Mouse (Mus musculus) CD4-positive, CD25-positive, alpha-beta regulatory T cell, adult 2 months (primary cell): ENCODE measurements at regions not wholly inside any gene's neighbourhood (a gene's known extent, or its start where the extent isn't known, plus 50 kb on each side); places are given as distances from the start of the nearest gene placed in this dataset.

Experiments
- DNase-seq: peaks from one replicate; pipeline ENCODE4 v3.0.0-alpha.2; 2012; ENCODE audit warnings: low read depth, low spot score

- no peak for DNase-seq
Observed at GRCm38 (mm10) chr3:148167556-148167955, 822.8 kb downstream of the Adgrl2 start.

GRCm38 (mm10) chr3:148159059-148159458, 831.3 kb downstream of the Adgrl2 start:
- DNase-seq, result no peak

GRCm38 (mm10) chr3:148158533-148158932, 831.8 kb downstream of the Adgrl2 start:
- DNase-seq, result no peak

- DNase-seq, result no peak
Observed at GRCm38 (mm10) chr3:148143776-148144175, 846.6 kb downstream of the Adgrl2 start.

DNA sequence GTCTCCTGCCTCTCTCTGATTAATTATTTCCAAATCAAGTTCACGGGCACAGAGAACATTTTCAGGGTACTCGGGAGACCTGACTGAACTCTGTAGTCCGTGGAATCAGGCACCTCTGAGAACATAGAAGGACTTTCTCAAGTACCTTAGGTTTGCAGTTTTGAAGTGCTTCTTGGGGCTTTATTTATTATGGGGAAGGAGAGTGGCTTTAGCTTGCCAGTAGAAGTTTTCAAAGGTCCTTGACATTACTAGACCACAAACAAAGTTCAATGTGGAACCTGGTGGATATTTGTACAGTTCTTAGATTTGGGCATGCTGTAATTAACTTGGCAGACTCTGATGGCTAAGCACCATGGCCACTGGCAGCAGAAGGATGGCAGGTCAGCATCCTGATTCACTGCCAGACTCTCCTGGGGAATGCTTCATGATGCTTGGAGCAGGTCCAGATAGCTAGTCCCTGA, 853.5 kb downstream of the Adgrl2 start:
- DNase-seq, result no peak

DNA sequence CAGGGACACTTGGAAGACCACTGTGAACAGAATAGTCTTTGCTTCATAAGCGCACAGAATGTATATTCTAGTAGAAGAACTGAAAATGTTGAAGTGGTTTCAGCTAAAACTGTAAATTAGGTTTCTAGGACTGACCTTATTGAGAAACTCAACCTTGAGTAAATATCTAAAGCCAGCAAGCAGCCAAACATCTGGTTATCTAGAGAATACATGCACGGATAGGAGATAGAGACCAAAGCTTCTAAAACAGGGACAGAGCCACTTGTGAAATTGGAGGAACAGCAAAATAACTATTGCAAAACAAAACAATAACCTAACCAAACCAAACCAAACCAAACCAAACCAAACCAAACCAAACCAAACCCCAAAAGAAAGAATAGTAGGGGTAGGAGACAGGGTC, 855.7 kb downstream of the Adgrl2 start:
- no peak for DNase-seq

- DNase-seq, result no peak
Observed at GRCm38 (mm10) chr3:148115576-148115975, 874.8 kb downstream of the Adgrl2 start.

DNA sequence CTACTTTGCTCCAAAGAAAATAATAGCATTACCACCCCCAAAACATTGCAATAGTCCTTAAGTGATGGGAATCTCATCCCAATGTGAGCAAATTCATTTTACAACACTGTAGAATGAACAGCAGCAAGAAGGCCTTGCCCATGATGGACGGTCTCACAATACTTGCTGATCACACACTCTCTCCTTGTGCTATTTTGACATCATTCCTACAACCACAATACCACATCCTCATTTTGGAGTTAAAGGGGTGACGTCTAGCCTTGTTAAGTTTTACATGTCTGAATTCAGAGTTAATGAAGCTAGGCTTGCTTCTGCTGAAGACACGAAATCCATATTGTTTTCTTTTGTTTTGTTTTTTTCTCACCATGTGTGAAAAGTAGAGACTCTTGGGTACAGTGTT, 878.2 kb downstream of the Adgrl2 start:
- DNase-seq, result no peak

GRCm38 (mm10) chr3:148107031-148107430, 883.3 kb downstream of the Adgrl2 start:
- no peak for DNase-seq

GRCm38 (mm10) chr3:148093930-148094329, 896.4 kb downstream of the Adgrl2 start:
- DNase-seq, result no peak

GRCm38 (mm10) chr3:148075841-148076240, 914.5 kb downstream of the Adgrl2 start:
- no peak for DNase-seq

GRCm38 (mm10) chr3:148066701-148067100, 923.7 kb downstream of the Adgrl2 start:
- no peak for DNase-seq

DNA sequence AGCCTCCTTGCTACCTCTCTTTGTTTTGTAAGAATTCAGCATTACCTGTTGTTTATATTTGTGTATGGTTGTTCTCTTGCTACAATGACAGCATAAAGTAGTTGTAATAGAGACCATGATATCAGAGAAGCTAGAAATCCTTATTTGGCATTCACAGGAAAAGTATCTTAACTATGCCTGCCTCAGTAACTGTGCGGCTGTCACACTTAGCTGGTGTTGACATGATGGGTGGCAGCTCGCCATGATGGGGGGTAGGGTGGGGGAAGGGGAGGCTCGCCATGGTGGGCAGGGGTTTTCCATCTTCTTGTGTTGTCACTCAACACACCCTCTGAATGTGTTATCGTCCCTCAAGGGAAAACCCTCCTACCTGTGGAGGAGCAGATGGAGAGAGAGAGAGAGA, 934.3 kb downstream of the Adgrl2 start:
- no peak for DNase-seq

GRCm38 (mm10) chr3:148052516-148052915, 937.8 kb downstream of the Adgrl2 start:
- no peak for DNase-seq

DNA sequence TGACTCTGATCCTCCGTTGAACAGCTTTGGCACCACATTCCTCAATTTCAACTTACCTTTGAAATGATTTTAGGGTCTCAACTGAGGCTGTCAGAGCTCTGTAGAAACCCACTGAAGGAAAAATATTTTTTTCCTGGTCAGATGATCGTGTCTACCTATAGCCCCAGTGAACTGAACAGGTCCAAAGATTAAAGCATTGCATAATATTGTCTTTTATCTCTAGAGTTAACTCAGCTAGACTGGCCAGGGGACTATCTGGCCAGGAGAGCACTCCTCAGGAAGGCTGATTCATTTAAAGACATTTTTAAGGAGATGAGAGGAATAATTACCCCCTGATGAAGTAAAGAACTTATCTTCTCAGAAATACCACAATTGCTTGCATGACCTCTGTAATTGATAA, 942.1 kb downstream of the Adgrl2 start:
- no peak for DNase-seq

- no peak for DNase-seq
Observed at GRCm38 (mm10) chr3:148032532-148032931, 957.8 kb downstream of the Adgrl2 start.

- DNase-seq, result no peak
Observed at GRCm38 (mm10) chr3:148005831-148006230, 984.5 kb downstream of the Adgrl2 start.

DNA sequence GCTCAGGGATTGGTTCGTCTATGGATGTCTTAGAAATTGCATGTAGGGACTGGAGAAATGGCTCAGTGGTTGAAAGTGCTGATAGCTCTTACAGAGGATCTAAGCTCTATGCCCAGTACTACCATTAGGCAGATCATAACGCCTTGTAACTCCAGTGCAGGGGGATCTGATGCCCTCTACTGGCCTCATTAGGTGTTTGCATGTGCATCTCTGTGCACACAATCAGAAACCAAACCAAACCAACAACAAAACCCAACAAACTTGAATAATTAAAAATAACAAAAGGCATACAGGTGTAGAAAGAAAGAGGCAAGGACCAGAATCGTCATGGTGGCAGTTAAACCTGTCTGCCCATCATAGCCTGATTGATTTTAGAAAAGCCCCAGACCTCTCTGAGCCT, 986.3 kb downstream of the Adgrl2 start:
- DNase-seq, result no peak

DNA sequence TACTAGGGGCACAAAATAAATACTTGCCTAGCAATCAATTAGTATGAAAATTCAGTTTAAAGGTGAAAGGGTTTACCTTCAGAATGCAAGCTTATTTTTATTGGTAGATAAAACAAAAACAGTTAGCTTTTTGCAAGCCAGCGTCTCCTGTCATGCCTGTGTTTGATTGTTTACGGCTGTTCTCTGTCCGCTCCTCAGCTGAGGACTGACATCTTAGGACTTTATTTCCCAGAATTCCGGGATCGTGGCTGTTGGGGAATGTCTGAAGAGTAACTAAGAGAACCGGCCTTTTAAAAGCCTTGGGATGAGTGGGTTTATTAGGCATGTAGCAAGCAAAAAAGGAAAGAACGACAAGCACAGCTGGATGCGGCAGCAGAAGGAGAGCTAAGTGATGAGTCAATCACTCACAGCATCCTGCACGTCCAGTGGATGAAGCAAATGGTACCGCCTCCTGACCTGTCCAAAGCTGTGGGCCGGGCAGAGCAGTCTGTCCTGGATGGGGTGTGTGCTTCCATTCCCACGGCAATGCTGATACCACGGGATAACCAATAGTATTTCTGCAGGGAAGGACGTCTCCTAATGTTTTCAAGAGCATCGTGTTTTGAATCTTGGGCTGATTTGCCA, 990.9 kb downstream of the Adgrl2 start:
- DNase-seq, result no peak

GRCm38 (mm10) chr3:147991738-147992137, 998.6 kb downstream of the Adgrl2 start:
- no peak for DNase-seq

DNA sequence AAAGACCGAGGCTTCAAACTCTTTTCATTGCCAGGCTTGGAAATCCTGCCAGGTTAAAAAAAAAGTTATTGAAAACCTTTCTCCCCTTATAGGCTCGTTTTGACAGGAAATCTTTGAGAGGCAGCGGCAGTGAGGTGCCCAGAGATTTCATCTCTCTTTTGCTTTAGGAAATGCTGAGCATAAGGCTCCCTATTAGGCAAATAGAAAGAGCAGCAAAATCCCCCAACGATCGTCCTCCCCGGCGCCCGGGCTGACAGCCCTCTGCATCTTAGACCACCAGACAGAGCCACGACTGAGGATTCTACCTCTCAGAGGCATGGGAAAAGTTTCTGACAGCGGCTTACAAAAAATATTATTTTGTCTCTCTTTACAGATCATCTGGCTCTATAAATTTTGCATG, 999.5 kb downstream of the Adgrl2 start:
- DNase-seq, result no peak

DNA sequence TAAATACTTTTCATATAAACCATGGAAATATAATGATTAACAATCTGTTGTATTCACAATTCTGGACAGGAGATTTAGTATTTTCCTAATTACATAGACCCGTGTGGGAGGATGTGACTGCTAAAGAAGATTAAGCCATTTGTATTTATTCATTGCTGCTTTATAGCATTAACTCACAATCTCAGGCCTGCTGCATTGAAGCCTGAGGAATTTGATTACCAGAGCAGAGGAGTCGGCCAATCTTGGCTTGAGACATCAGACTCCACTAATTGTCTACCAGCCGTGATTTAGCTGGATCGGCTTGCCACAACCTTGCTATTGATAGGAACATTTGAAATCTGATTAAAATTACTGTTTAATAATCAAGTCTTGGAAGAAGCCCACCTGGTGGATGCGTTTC, 1007.5 kb downstream of the Adgrl2 start:
- DNase-seq, result no peak

DNA sequence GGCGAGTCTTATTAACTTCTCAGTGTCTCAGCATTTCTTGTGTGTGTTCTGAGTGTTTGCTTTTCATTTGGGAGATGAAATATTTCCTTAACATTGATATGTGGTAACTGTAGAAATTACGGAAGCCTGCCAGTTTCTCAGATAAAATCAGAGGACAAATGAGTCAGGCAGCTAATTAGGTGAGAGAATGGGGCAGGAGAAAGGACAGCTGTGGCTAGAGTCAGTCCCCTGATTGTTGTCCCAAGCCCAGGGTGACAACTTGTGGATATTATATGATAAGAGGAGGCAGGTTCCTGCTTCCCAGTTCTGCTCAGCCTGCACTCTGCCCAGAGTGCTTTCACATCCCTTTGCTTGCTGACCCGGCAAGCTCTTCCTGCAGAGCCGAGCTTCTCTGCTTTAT, 1008.7 kb downstream of the Adgrl2 start:
- DNase-seq, result no peak

DNA sequence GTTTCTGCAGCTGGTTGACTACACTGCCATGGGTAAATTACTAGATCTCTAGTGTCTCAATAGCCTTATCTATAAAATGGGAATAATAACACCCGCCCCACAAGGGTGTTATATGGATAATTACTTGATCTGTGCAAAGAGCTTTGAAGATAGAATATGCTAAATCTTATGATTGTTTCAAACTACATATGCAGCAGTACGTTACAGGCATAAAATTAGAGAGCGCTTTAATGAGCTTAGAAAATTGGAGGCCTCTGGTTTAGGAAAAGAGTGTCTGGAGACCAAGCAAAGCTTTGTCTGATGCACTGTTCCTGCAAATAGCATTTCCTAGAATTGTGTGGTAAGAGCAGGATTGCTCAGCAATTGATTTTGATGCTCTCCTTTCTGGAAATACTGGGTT, 1013.8 kb downstream of the Adgrl2 start:
- DNase-seq, result no peak
